Mouse (Mus musculus) neural tube, embryonic 14.5 days (tissue): Measurements from ENCODE around the gene Tsn. TPM values are rescaled to one million over a fixed set of nuclear protein-coding genes. Genes with fewer than 3 reads are reported as not detected.
A peak's percentile ranks its signal among the peaks of the same experiment; 100 is the strongest.

Experiments
- ATAC-seq: fragments of 200-750 bp; cut with Nextera tagmentation; 2 replicates; pipeline ENCODE4 v1.8.0; 2017; ENCODE audit warnings: low read depth, mild to moderate bottlenecking, moderate TSS enrichment, moderate library complexity
- H3K27ac ChIP-seq: fragments of 300-500 bp; sonication (generic); 2 replicates; pipeline ENCODE4 v1.5.1; 2014; ENCODE audit warnings: low read depth, mild to moderate bottlenecking, control low read depth, low read length, moderate library complexity, mixed read lengths
- H3K27me3 ChIP-seq: fragments of 300-500 bp; sonication (generic); 2 replicates; pipeline ENCODE4 v1.6.1; 2014; ENCODE audit warnings: low read length; ENCODE audit not compliant: control insufficient read depth, insufficient read depth
- H3K36me3 ChIP-seq: fragments of 300-500 bp; sonication (generic); 2 replicates; pipeline ENCODE4 v1.6.1; 2014; ENCODE audit warnings: low read length, mixed read lengths; ENCODE audit not compliant: control insufficient read depth, insufficient read depth
- H3K4me1 ChIP-seq: fragments of 300-500 bp; sonication (generic); 2 replicates; pipeline ENCODE4 v1.6.1; 2014; ENCODE audit warnings: low read length; ENCODE audit not compliant: control insufficient read depth, insufficient read depth
- H3K4me2 ChIP-seq: fragments of 300-500 bp; sonication (generic); 2 replicates; pipeline ENCODE4 v1.6.1; 2014; ENCODE audit warnings: mild to moderate bottlenecking, low read depth, low read length, control low read depth
- H3K4me3 ChIP-seq: fragments of 300-500 bp; sonication (generic); 2 replicates; pipeline ENCODE4 v1.5.1; 2014; ENCODE audit warnings: low read depth, low read length, control low read depth, mixed read lengths
- H3K9ac ChIP-seq: fragments of 300-500 bp; sonication (generic); replicated peaks from 2 replicates; pipeline ENCODE4 v1.6.1; 2014; ENCODE audit warnings: low read depth, mild to moderate bottlenecking, control low read depth, low read length, mixed read lengths
- H3K9me3 ChIP-seq: fragments of 300-500 bp; sonication (generic); 2 replicates; pipeline ENCODE4 v1.6.1; 2016; ENCODE audit warnings: low read length; ENCODE audit not compliant: control insufficient read depth
- WGBS: fragments of 180-500 bp; shearing (Covaris S2); extraction: QIAGEN DNeasy Blood & Tissue Kit; methylation state at CpG from one replicate; pipeline ENCODE4 v1.1.7; 2014; 5-methylcytosine and 5-hydroxymethylcytosine counted together
- polyA plus RNA-seq: library from polyadenylated mRNA; unstranded; fragments of >200 nt; fragmentation: Nextera tagmentation; extraction: Ambion mirVana; gene quantifications from 2 replicates; pipeline ENCODE4 v1.2.1, GENCODE M21; 2014

Gene Tsn
- polyA plus RNA-seq, 1 experiment from 2014 or later, result 473 TPM

- no peaks in the 10 kb centered on the region for H3K9me3 ChIP-seq
- no peak overlapping the region for H3K27ac ChIP-seq
- no peak for ATAC-seq
- no peak overlapping the region for H3K4me2 ChIP-seq
- no peak overlapping the region for H3K9ac ChIP-seq
- peaks cover 10% of the 10 kb centered on the region; the same call in 1 of the 2 replicates for H3K36me3 ChIP-seq
- 71% methylated on average over 2 of the region's 2 CpGs for WGBS
- no peaks in the 10 kb centered on the region for H3K27me3 ChIP-seq
- no peak overlapping the region for H3K4me3 ChIP-seq
- H3K4me1 ChIP-seq, result peaks cover 10% of the 10 kb centered on the region
Measured at GRCm38 (mm10) chr1:118320696-118321095, 9.2 kb upstream of the Tsn start.

- under 1% methylated on average over 67 of the region's 67 CpGs for WGBS
- peak overlapping the region; percentile 86 for H3K9ac ChIP-seq
Measured at GRCm38 (mm10) chr1:118310780-118311621, 538 bp downstream of the Tsn start.

GRCm38 (mm10) chr1:118297719-118298118 is 13.8 kb downstream of the Tsn start:
- Histone ChIP-seq H3K9ac (no peak overlapping the region), H3K4me3 (no peak overlapping the region), H3K36me3 (peaks cover 59% of the 10 kb centered on the region), H3K27ac (no peak overlapping the region), H3K4me2 (no peak overlapping the region), H3K4me1 (no peaks in the 10 kb centered on the region), H3K27me3 (no peaks in the 10 kb centered on the region), H3K9me3 (no peaks in the 10 kb centered on the region)
- ATAC-seq, result no peak
- 94% methylated on average over 2 of the region's 2 CpGs for WGBS

More at GRCm38 (mm10) chr1:118310780-118311621, 538 bp downstream of the Tsn start:
- H3K27me3 ChIP-seq, result no peaks in the 10 kb centered on the region
- H3K4me3 ChIP-seq, result peak overlapping the region; percentile 68
- peak; percentile 99 for ATAC-seq
- H3K27ac ChIP-seq, result peak overlapping the region; percentile 80
- peaks cover 7% of the 10 kb centered on the region; the same call in 1 of the 2 replicates for H3K4me1 ChIP-seq
- peak overlapping the region; percentile 63 for H3K4me2 ChIP-seq
- H3K9me3 ChIP-seq, result no peaks in the 10 kb centered on the region
- H3K36me3 ChIP-seq, result peaks cover 7% of the 10 kb centered on the region

GRCm38 (mm10) chr1:118296673-118297072 is 14.9 kb downstream of the Tsn start:
- H3K4me2 ChIP-seq, result no peak overlapping the region
- peaks cover 52% of the 10 kb centered on the region for H3K36me3 ChIP-seq
- H3K9me3 ChIP-seq, result no peaks in the 10 kb centered on the region
- 96% methylated on average over 3 of the region's 3 CpGs for WGBS
- no peak overlapping the region for H3K27ac ChIP-seq
- ATAC-seq, result no peak
- no peak overlapping the region for H3K4me3 ChIP-seq
- no peak overlapping the region for H3K9ac ChIP-seq
- no peaks in the 10 kb centered on the region for H3K4me1 ChIP-seq
- H3K27me3 ChIP-seq, result no peaks in the 10 kb centered on the region

- H3K27ac ChIP-seq, result no peak overlapping the region
- no peak for ATAC-seq
- WGBS, result 73% methylated on average over 5 of the region's 5 CpGs
Measured at GRCm38 (mm10) chr1:118294826-118295225, 16.7 kb downstream of the Tsn start.

GRCm38 (mm10) chr1:118294192-118294591 is 17.3 kb downstream of the Tsn start:
- H3K27me3 ChIP-seq, result no peaks in the 10 kb centered on the region
- no peak for ATAC-seq
- H3K9ac ChIP-seq, result no peak overlapping the region
- no peak overlapping the region for H3K4me3 ChIP-seq
- H3K9me3 ChIP-seq, result no peaks in the 10 kb centered on the region
- no peak overlapping the region for H3K4me2 ChIP-seq
- H3K27ac ChIP-seq, result no peak overlapping the region
- 96% methylated on average over 3 of the region's 3 CpGs for WGBS
- no peaks in the 10 kb centered on the region for H3K4me1 ChIP-seq
- H3K36me3 ChIP-seq, result peaks cover 30% of the 10 kb centered on the region

More at GRCm38 (mm10) chr1:118294826-118295225, 16.7 kb downstream of the Tsn start:
- Histone ChIP-seq H3K4me2 (no peak overlapping the region), H3K4me3 (no peak overlapping the region), H3K9me3 (no peaks in the 10 kb centered on the region), H3K27me3 (no peaks in the 10 kb centered on the region), H3K36me3 (peaks cover 34% of the 10 kb centered on the region), H3K4me1 (no peaks in the 10 kb centered on the region), H3K9ac (no peak overlapping the region)

- Histone ChIP-seq H3K36me3 (peaks cover 16% of the 10 kb centered on the region), H3K4me3 (no peak overlapping the region), H3K9me3 (no peaks in the 10 kb centered on the region), H3K27me3 (no peaks in the 10 kb centered on the region), H3K27ac (no peak overlapping the region), H3K4me1 (no peaks in the 10 kb centered on the region), H3K9ac (no peak overlapping the region), H3K4me2 (no peak overlapping the region)
- no peak for ATAC-seq
- WGBS, result 94% methylated on average over 4 of the region's 4 CpGs
Measured at GRCm38 (mm10) chr1:118292291-118292690, 19.2 kb downstream of the Tsn start.

- H3K9me3 ChIP-seq, result no peaks in the 10 kb centered on the region
- ATAC-seq, result peak; percentile 63; the same call in 1 of the 2 replicates
- no peak overlapping the region for H3K4me3 ChIP-seq
- H3K4me2 ChIP-seq, result no peak overlapping the region
- H3K27ac ChIP-seq, result no peak overlapping the region
- H3K27me3 ChIP-seq, result no peaks in the 10 kb centered on the region
- H3K4me1 ChIP-seq, result no peaks in the 10 kb centered on the region
- H3K36me3 ChIP-seq, result no peaks in the 10 kb centered on the region
- WGBS, result 13% methylated on average over 2 of the region's 2 CpGs
- no peak overlapping the region for H3K9ac ChIP-seq
Measured at GRCm38 (mm10) chr1:118275139-118275538, 36.4 kb downstream of the Tsn start.

GRCm38 (mm10) chr1:118251931-118252330 is 59.6 kb downstream of the Tsn start:
- no peak for ATAC-seq
- Histone ChIP-seq H3K27me3 (no peaks in the 10 kb centered on the region), H3K9ac (no peak overlapping the region), H3K4me3 (no peak overlapping the region), H3K4me2 (no peak overlapping the region), H3K36me3 (no peaks in the 10 kb centered on the region), H3K27ac (no peak overlapping the region), H3K4me1 (no peaks in the 10 kb centered on the region), H3K9me3 (no peaks in the 10 kb centered on the region)
- 59% methylated on average over 2 of the region's 2 CpGs for WGBS
